Mouse (Mus musculus): ENCODE results near the gene Slc25a33.

- no peak for TF ChIP-seq CTCF (IDR thresholded peaks at IDR 0.05; ENCODE audit: borderline replicate concordance, control insufficient read depth, extremely low read depth, insufficient read depth, low read length, poor library complexity)
- no peak for TF ChIP-seq POLR2A (IDR thresholded peaks at IDR 0.05; ENCODE audit: control insufficient read depth, extremely low read depth, insufficient read depth, low read length, poor library complexity)
These were observed 10.8 kb upstream of the Slc25a33 start for GRCm38 (mm10) chr4:149784901-149785300.

Data from thymus, adult 2 months (tissue).